Mouse (Mus musculus): Measurements from ENCODE around the gene Clasp1. TPM values are rescaled to one million over a fixed set of nuclear protein-coding genes. Genes with fewer than 3 reads are reported as not detected.

The Clasp1 gene
- polyA plus RNA-seq, 1 experiment from 2014 or later: 84.0 TPM

GRCm38 (mm10) chr1:118457256-118457882 is 68.5 kb downstream of the Clasp1 start:
- Histone ChIP-seq H3K4me1 (ENCODE audit: control insufficient read depth, insufficient read depth, low read depth, low read length) (peaks cover 28% of the 10 kb centered on the region), H3K9me3 (ENCODE audit: control insufficient read depth, low read length) (no peaks in the 10 kb centered on the region)
- WGBS: 39% methylated on average over 11 of the region's 11 CpGs

GRCm38 (mm10) chr1:118457883-118458259 is 69.0 kb downstream of the Clasp1 start:
- ATAC-seq: no peak
- H3K36me3 ChIP-seq (ENCODE audit: control insufficient read depth, insufficient read depth, low read length): peaks cover 3% of the 10 kb centered on the region; the same call in 1 of the 2 replicates
- H3K27ac ChIP-seq (ENCODE audit: low read depth, low read length): no peak overlapping the region
- H3K9me3 ChIP-seq (ENCODE audit: control insufficient read depth, low read length): no peaks in the 10 kb centered on the region
- peak overlapping the region; percentile 84 for H3K4me2 ChIP-seq (ENCODE audit: low read length)
- H3K4me3 ChIP-seq (ENCODE audit: low read length): no peak overlapping the region
- no peaks in the 10 kb centered on the region for H3K27me3 ChIP-seq (replicated peaks; ENCODE audit: control insufficient read depth, insufficient read depth, low read length)
- 29% methylated on average over 1 of the region's 1 CpGs for WGBS
- H3K9ac ChIP-seq (ENCODE audit: low read depth, low read length): peak overlapping the region; percentile 23; the same call in 1 of the 2 replicates
- peaks cover 28% of the 10 kb centered on the region for H3K4me1 ChIP-seq (ENCODE audit: control insufficient read depth, insufficient read depth, low read depth, low read length)

More at GRCm38 (mm10) chr1:118457256-118457882, 68.5 kb downstream of the Clasp1 start:
- H3K4me2 ChIP-seq (ENCODE audit: low read length): peak overlapping the region; percentile 39
- H3K27me3 ChIP-seq (replicated peaks; ENCODE audit: control insufficient read depth, insufficient read depth, low read length): no peaks in the 10 kb centered on the region
- H3K9ac ChIP-seq (ENCODE audit: low read depth, low read length): peak overlapping the region; percentile 23; the same call in 1 of the 2 replicates
- peaks cover 3% of the 10 kb centered on the region; the same call in 1 of the 2 replicates for H3K36me3 ChIP-seq (ENCODE audit: control insufficient read depth, insufficient read depth, low read length)
- no peak for ATAC-seq
- H3K4me3 ChIP-seq (ENCODE audit: low read length): no peak overlapping the region
- H3K27ac ChIP-seq (ENCODE audit: low read depth, low read length): peak overlapping the region; percentile 44; the same call in 1 of the 2 replicates

- WGBS: 59% methylated on average over 3 of the region's 3 CpGs
- Histone ChIP-seq H3K9ac (ENCODE audit: low read depth, low read length) (no peak overlapping the region), H3K4me3 (ENCODE audit: low read length) (no peak overlapping the region; the same call in 1 of the 2 replicates), H3K4me1 (ENCODE audit: control insufficient read depth, insufficient read depth, low read depth, low read length) (peaks cover 28% of the 10 kb centered on the region), H3K9me3 (ENCODE audit: control insufficient read depth, low read length) (no peaks in the 10 kb centered on the region), H3K27ac (ENCODE audit: low read depth, low read length) (no peak overlapping the region), H3K36me3 (ENCODE audit: control insufficient read depth, insufficient read depth, low read length) (peaks cover 3% of the 10 kb centered on the region; the same call in 1 of the 2 replicates), H3K4me2 (ENCODE audit: low read length) (peak overlapping the region; percentile 84), H3K27me3 (replicated peaks; ENCODE audit: control insufficient read depth, insufficient read depth, low read length) (no peaks in the 10 kb centered on the region)
- ATAC-seq: no peak
Observed at GRCm38 (mm10) chr1:118458279-118458678, 69.4 kb downstream of the Clasp1 start.

GRCm38 (mm10) chr1:118458963-118459920 is 70.4 kb downstream of the Clasp1 start:
- H3K4me1 ChIP-seq (ENCODE audit: control insufficient read depth, insufficient read depth, low read depth, low read length): peaks cover 28% of the 10 kb centered on the region
- peak overlapping the region; percentile 56 for H3K4me3 ChIP-seq (ENCODE audit: low read length)
- H3K4me2 ChIP-seq (ENCODE audit: low read length): peak overlapping the region; percentile 84
- peak; percentile 88 for ATAC-seq
- H3K36me3 ChIP-seq (ENCODE audit: control insufficient read depth, insufficient read depth, low read length): peaks cover 9% of the 10 kb centered on the region
- WGBS: under 1% methylated on average over 53 of the region's 53 CpGs
- H3K27ac ChIP-seq (ENCODE audit: low read depth, low read length): peak overlapping the region; percentile 88
- H3K9ac ChIP-seq (ENCODE audit: low read depth, low read length): peak overlapping the region; percentile 62
- no peaks in the 10 kb centered on the region for H3K27me3 ChIP-seq (replicated peaks; ENCODE audit: control insufficient read depth, insufficient read depth, low read length)
- no peaks in the 10 kb centered on the region for H3K9me3 ChIP-seq (ENCODE audit: control insufficient read depth, low read length)

- WGBS: 95% methylated on average over 5 of the region's 5 CpGs
- no peak overlapping the region for H3K9ac ChIP-seq (ENCODE audit: low read depth, low read length)
- no peaks in the 10 kb centered on the region for H3K9me3 ChIP-seq (ENCODE audit: control insufficient read depth, low read length)
- H3K36me3 ChIP-seq (ENCODE audit: control insufficient read depth, insufficient read depth, low read length): peaks cover 23% of the 10 kb centered on the region
- H3K4me3 ChIP-seq (ENCODE audit: low read length): no peak overlapping the region
- peaks cover 28% of the 10 kb centered on the region for H3K4me1 ChIP-seq (ENCODE audit: control insufficient read depth, insufficient read depth, low read depth, low read length)
- no peaks in the 10 kb centered on the region for H3K27me3 ChIP-seq (replicated peaks; ENCODE audit: control insufficient read depth, insufficient read depth, low read length)
- ATAC-seq: no peak
- H3K27ac ChIP-seq (ENCODE audit: low read depth, low read length): no peak overlapping the region
- no peak overlapping the region for H3K4me2 ChIP-seq (ENCODE audit: low read length)
Observed at GRCm38 (mm10) chr1:118460716-118461115, 71.9 kb downstream of the Clasp1 start.

GRCm38 (mm10) chr1:118466041-118466440 is 77.2 kb downstream of the Clasp1 start:
- peaks cover 32% of the 10 kb centered on the region for H3K36me3 ChIP-seq (ENCODE audit: control insufficient read depth, insufficient read depth, low read length)
- no peak overlapping the region for H3K27ac ChIP-seq (ENCODE audit: low read depth, low read length)
- WGBS: 96% methylated on average over 6 of the region's 6 CpGs
- no peak overlapping the region for H3K4me3 ChIP-seq (ENCODE audit: low read length)
- no peak overlapping the region for H3K9ac ChIP-seq (ENCODE audit: low read depth, low read length)
- no peak for ATAC-seq
- 0 out of 2 replicates have a peak, but pooled peaks cover 2% of the 10 kb centered on the region for H3K9me3 ChIP-seq (ENCODE audit: control insufficient read depth, low read length)
- no peak overlapping the region for H3K4me2 ChIP-seq (ENCODE audit: low read length)
- H3K4me1 ChIP-seq (ENCODE audit: control insufficient read depth, insufficient read depth, low read depth, low read length): no peaks in the 10 kb centered on the region
- H3K27me3 ChIP-seq (replicated peaks; ENCODE audit: control insufficient read depth, insufficient read depth, low read length): no peaks in the 10 kb centered on the region

GRCm38 (mm10) chr1:118472386-118472785 is 83.5 kb downstream of the Clasp1 start:
- Histone ChIP-seq H3K36me3 (ENCODE audit: control insufficient read depth, insufficient read depth, low read length) (peaks cover 6% of the 10 kb centered on the region), H3K4me2 (ENCODE audit: low read length) (no peak overlapping the region), H3K27ac (ENCODE audit: low read depth, low read length) (no peak overlapping the region), H3K27me3 (replicated peaks; ENCODE audit: control insufficient read depth, insufficient read depth, low read length) (no peaks in the 10 kb centered on the region), H3K4me1 (ENCODE audit: control insufficient read depth, insufficient read depth, low read depth, low read length) (no peaks in the 10 kb centered on the region), H3K9me3 (ENCODE audit: control insufficient read depth, low read length) (no peaks in the 10 kb centered on the region), H3K4me3 (ENCODE audit: low read length) (no peak overlapping the region), H3K9ac (ENCODE audit: low read depth, low read length) (no peak overlapping the region)
- WGBS: 90% methylated on average over 8 of the region's 8 CpGs
- no peak for ATAC-seq

GRCm38 (mm10) chr1:118476919-118477318 is 88.1 kb downstream of the Clasp1 start:
- WGBS: 51% methylated on average over 4 of the region's 4 CpGs
- no peak overlapping the region for H3K4me3 ChIP-seq (ENCODE audit: low read length)
- H3K27ac ChIP-seq (ENCODE audit: low read depth, low read length): no peak overlapping the region
- H3K4me2 ChIP-seq (ENCODE audit: low read length): no peak overlapping the region
- H3K9me3 ChIP-seq (ENCODE audit: control insufficient read depth, low read length): no peaks in the 10 kb centered on the region
- no peaks in the 10 kb centered on the region for H3K27me3 ChIP-seq (replicated peaks; ENCODE audit: control insufficient read depth, insufficient read depth, low read length)
- peak; percentile 69 for ATAC-seq
- peaks cover 3% of the 10 kb centered on the region; the same call in 1 of the 2 replicates for H3K36me3 ChIP-seq (ENCODE audit: control insufficient read depth, insufficient read depth, low read length)
- peaks cover 4% of the 10 kb centered on the region; the same call in 1 of the 2 replicates for H3K4me1 ChIP-seq (ENCODE audit: control insufficient read depth, insufficient read depth, low read depth, low read length)
- no peak overlapping the region for H3K9ac ChIP-seq (ENCODE audit: low read depth, low read length)

GRCm38 (mm10) chr1:118479246-118479645 is 90.4 kb downstream of the Clasp1 start:
- WGBS: 78% methylated on average over 4 of the region's 4 CpGs
- Histone ChIP-seq H3K27ac (ENCODE audit: low read depth, low read length) (no peak overlapping the region), H3K4me3 (ENCODE audit: low read length) (no peak overlapping the region), H3K9me3 (ENCODE audit: control insufficient read depth, low read length) (no peaks in the 10 kb centered on the region), H3K4me2 (ENCODE audit: low read length) (no peak overlapping the region), H3K27me3 (replicated peaks; ENCODE audit: control insufficient read depth, insufficient read depth, low read length) (no peaks in the 10 kb centered on the region), H3K9ac (ENCODE audit: low read depth, low read length) (no peak overlapping the region), H3K4me1 (ENCODE audit: control insufficient read depth, insufficient read depth, low read depth, low read length) (peaks cover 4% of the 10 kb centered on the region; the same call in 1 of the 2 replicates), H3K36me3 (ENCODE audit: control insufficient read depth, insufficient read depth, low read length) (no peaks in the 10 kb centered on the region; the same call in 1 of the 2 replicates)
- no peak for ATAC-seq
